Mouse (Mus musculus): ENCODE measurements around the gene Vps37b. TPM values are rescaled to one million over a fixed set of nuclear protein-coding genes. Genes with fewer than 3 reads are reported as not detected.
A peak's percentile ranks its signal among the peaks of the same experiment; 100 is the strongest.

Gene Vps37b
- polyA plus RNA-seq, 1 experiment from 2014 or later, result 70.9 TPM

DNA sequence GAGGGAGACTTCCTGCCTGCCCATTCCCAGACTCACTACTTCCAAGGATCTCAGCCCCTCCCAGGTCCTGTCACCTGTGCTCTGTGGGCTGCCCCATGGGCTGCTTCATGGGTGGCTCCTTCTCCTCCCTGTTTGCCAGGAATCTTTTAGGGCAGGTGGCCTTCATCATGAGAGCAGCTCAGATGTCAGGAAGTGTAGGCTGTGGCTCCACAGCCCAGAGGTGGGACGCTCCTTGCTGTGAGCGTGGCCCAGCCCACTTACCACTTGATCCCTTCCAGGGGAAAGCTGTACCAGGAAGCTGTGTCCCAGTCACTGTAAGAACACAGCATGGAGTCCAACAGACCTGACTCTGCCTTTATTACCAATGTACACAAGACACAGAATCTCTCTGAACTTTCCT lies 45.1 kb downstream of the Vps37b start:
- Histone ChIP-seq H3K9ac (ENCODE audit: low read depth, low read length) (no peak overlapping the region), H3K4me1 (ENCODE audit: control insufficient read depth, insufficient read depth, low read depth, low read length) (peaks cover 9% of the 10 kb centered on the region), H3K4me2 (ENCODE audit: low read length) (no peak overlapping the region), H3K27ac (ENCODE audit: low read depth, low read length) (no peak overlapping the region), H3K9me3 (ENCODE audit: control insufficient read depth, low read length) (no peaks in the 10 kb centered on the region), H3K36me3 (ENCODE audit: control insufficient read depth, insufficient read depth, low read length) (0 out of 2 replicates have a peak, but pooled peaks cover 2% of the 10 kb centered on the region), H3K4me3 (ENCODE audit: low read length) (no peak overlapping the region), H3K27me3 (replicated peaks; ENCODE audit: control insufficient read depth, insufficient read depth, low read length) (no peaks in the 10 kb centered on the region; the same call in 1 of the 2 replicates)
- WGBS, result 95% methylated on average over 2 of the region's 2 CpGs
- ATAC-seq, result no peak

DNA sequence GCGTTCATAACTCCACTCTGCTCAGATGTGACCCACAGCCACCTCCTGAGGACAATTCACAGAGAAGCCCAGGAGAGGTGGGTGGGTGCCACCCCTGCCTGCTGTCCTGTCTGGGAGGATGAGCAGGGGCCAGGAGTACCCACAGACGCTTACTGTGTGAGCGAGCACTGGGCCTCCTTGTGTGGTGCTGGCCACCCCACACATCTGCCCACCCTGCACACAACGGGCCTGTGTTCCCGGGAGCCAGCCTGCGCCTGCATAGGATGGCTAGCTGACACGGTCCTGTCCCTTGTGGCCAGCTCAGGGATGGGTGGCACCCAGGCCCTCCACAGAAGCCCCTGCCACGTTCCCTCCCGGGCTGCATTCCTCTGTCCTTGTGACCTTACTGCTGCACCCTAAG lies 46.6 kb downstream of the Vps37b start:
- Histone ChIP-seq H3K9ac (ENCODE audit: low read depth, low read length) (no peak overlapping the region), H3K9me3 (ENCODE audit: control insufficient read depth, low read length) (no peaks in the 10 kb centered on the region), H3K27ac (ENCODE audit: low read depth, low read length) (no peak overlapping the region), H3K4me3 (ENCODE audit: low read length) (no peak overlapping the region), H3K36me3 (ENCODE audit: control insufficient read depth, insufficient read depth, low read length) (no peaks in the 10 kb centered on the region), H3K27me3 (replicated peaks; ENCODE audit: control insufficient read depth, insufficient read depth, low read length) (no peaks in the 10 kb centered on the region; the same call in 1 of the 2 replicates), H3K4me1 (ENCODE audit: control insufficient read depth, insufficient read depth, low read depth, low read length) (peaks cover 7% of the 10 kb centered on the region), H3K4me2 (ENCODE audit: low read length) (no peak overlapping the region)
- WGBS, result 79% methylated on average over 9 of the region's 9 CpGs
- ATAC-seq, result peak; percentile 65

DNA sequence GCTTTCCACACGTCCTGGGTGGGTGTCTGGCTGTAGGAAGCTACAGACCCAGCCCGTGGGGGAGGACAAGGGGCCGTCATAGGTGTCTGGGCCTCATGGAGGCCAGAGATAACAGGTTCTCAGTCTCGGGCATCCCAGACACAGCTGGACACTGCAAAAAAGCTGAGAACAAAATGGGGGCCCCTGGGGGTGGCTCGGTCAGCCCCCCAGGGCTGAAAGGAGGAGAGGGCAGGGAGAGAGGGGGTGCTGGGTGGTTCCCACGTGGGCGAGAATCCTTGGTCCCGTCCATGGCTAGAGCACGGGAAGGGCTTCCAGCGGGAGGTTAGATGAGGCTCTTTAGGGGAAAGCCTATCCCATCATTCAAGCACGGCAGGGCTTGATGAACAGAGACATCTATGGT lies 49.2 kb downstream of the Vps37b start:
- H3K36me3 ChIP-seq (ENCODE audit: control insufficient read depth, insufficient read depth, low read length), result no peaks in the 10 kb centered on the region
- no peak overlapping the region for H3K4me3 ChIP-seq (ENCODE audit: low read length)
- 83% methylated on average over 11 of the region's 11 CpGs for WGBS
- ATAC-seq, result no peak
- no peaks in the 10 kb centered on the region for H3K9me3 ChIP-seq (ENCODE audit: control insufficient read depth, low read length)
- no peak overlapping the region for H3K4me2 ChIP-seq (ENCODE audit: low read length)
- no peak overlapping the region for H3K9ac ChIP-seq (ENCODE audit: low read depth, low read length)
- H3K27ac ChIP-seq (ENCODE audit: low read depth, low read length), result no peak overlapping the region
- peaks cover under 1% of the 10 kb centered on the region; the same call in 1 of the 2 replicates for H3K4me1 ChIP-seq (ENCODE audit: control insufficient read depth, insufficient read depth, low read depth, low read length)
- H3K27me3 ChIP-seq (replicated peaks; ENCODE audit: control insufficient read depth, insufficient read depth, low read length), result no peaks in the 10 kb centered on the region; the same call in 1 of the 2 replicates

GRCm38 (mm10) chr5:123981250-123981554 lies 50.9 kb downstream of the Vps37b start:
- no peaks in the 10 kb centered on the region; the same call in 1 of the 2 replicates for H3K27me3 ChIP-seq (replicated peaks; ENCODE audit: control insufficient read depth, insufficient read depth, low read length)
- H3K27ac ChIP-seq (ENCODE audit: low read depth, low read length), result no peak overlapping the region
- no peak overlapping the region for H3K4me2 ChIP-seq (ENCODE audit: low read length)
- WGBS, result 78% methylated on average over 6 of the region's 6 CpGs
- H3K9me3 ChIP-seq (ENCODE audit: control insufficient read depth, low read length), result no peaks in the 10 kb centered on the region
- H3K4me1 ChIP-seq (ENCODE audit: control insufficient read depth, insufficient read depth, low read depth, low read length), result peaks cover 4% of the 10 kb centered on the region
- no peak overlapping the region for H3K9ac ChIP-seq (ENCODE audit: low read depth, low read length)
- no peak for ATAC-seq
- H3K4me3 ChIP-seq (ENCODE audit: low read length), result no peak overlapping the region
- H3K36me3 ChIP-seq (ENCODE audit: control insufficient read depth, insufficient read depth, low read length), result no peaks in the 10 kb centered on the region

DNA sequence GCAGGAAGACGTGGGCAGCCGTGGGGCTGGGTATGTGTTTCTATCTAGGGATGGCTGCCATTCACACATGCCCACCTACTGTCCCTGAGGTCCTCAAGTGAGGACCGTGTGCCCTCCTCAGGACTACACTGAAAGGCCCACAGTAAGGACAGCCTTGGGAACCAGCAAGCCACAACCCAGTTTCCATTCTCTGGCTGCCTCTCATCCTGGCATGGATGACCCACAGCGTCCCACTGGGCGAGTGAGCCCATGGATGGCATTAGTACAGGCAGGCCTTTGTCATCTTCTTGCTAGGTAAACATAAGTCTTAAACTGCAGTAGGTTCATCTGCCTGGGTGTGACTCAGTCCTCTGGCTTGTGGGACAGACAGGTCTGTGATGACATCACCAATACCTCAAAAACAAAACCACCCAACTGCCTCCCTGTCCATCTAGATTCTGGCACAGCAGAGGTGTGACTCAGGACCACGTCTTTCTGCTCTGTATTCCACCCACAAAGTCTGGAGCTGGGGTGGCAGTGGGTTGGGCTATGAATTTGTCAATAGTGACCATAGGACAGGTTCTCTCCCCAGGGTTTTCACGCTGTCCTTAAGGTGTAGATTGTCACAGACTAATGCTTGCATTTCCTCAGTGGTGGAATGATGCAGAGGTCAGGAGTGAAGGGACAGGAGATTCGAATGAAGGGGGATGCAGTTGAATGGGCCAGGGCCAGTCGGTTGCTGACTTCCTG lies 51.4 kb downstream of the Vps37b start:
- Histone ChIP-seq H3K4me2 (ENCODE audit: low read length) (no peak overlapping the region), H3K27ac (ENCODE audit: low read depth, low read length) (no peak overlapping the region), H3K27me3 (replicated peaks; ENCODE audit: control insufficient read depth, insufficient read depth, low read length) (no peaks in the 10 kb centered on the region; the same call in 1 of the 2 replicates), H3K4me1 (ENCODE audit: control insufficient read depth, insufficient read depth, low read depth, low read length) (peaks cover 6% of the 10 kb centered on the region), H3K9ac (ENCODE audit: low read depth, low read length) (no peak overlapping the region), H3K4me3 (ENCODE audit: low read length) (no peak overlapping the region), H3K9me3 (ENCODE audit: control insufficient read depth, low read length) (no peaks in the 10 kb centered on the region), H3K36me3 (ENCODE audit: control insufficient read depth, insufficient read depth, low read length) (no peaks in the 10 kb centered on the region)
- whole genome bisulfite sequencing, result 84% methylated on average over 9 of the region's 9 CpGs
- ATAC-seq, result no peak

DNA sequence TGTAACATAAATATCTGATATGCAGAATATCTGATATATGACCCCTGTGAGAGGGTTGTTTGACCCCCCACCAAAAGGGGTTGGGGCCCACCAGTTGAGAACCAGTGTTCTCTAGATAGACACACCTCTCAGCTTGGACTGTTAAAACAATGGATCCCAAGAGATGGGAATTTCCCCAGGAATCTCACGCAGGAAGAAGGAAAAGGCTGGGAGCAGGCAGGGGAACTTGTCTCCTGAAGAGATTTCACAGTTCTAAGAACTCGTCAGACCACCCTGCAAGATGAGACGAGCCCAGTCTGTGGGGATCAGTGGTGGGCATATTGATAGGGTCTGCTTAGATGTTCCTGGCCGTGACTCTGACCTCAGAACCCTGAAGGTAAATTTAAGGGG lies 52.1 kb downstream of the Vps37b start:
- peaks cover 13% of the 10 kb centered on the region for H3K4me1 ChIP-seq (ENCODE audit: control insufficient read depth, insufficient read depth, low read depth, low read length)
- H3K4me3 ChIP-seq (ENCODE audit: low read length), result no peak overlapping the region
- H3K36me3 ChIP-seq (ENCODE audit: control insufficient read depth, insufficient read depth, low read length), result no peaks in the 10 kb centered on the region
- 59% methylated on average over 4 of the region's 4 CpGs for WGBS
- no peak overlapping the region for H3K27ac ChIP-seq (ENCODE audit: low read depth, low read length)
- H3K9ac ChIP-seq (ENCODE audit: low read depth, low read length), result no peak overlapping the region
- H3K4me2 ChIP-seq (ENCODE audit: low read length), result no peak overlapping the region
- no peaks in the 10 kb centered on the region for H3K9me3 ChIP-seq (ENCODE audit: control insufficient read depth, low read length)
- H3K27me3 ChIP-seq (replicated peaks; ENCODE audit: control insufficient read depth, insufficient read depth, low read length), result no peaks in the 10 kb centered on the region; the same call in 1 of the 2 replicates
- no peak for ATAC-seq

GRCm38 (mm10) chr5:123979221-123979979 lies 52.7 kb downstream of the Vps37b start:
- no peak overlapping the region for H3K9ac ChIP-seq (ENCODE audit: low read depth, low read length)
- no peaks in the 10 kb centered on the region for H3K9me3 ChIP-seq (ENCODE audit: control insufficient read depth, low read length)
- no peak overlapping the region; the same call in 1 of the 2 replicates for H3K27ac ChIP-seq (ENCODE audit: low read depth, low read length)
- H3K36me3 ChIP-seq (ENCODE audit: control insufficient read depth, insufficient read depth, low read length), result no peaks in the 10 kb centered on the region
- no peak overlapping the region for H3K4me3 ChIP-seq (ENCODE audit: low read length)
- WGBS, result 65% methylated on average over 18 of the region's 18 CpGs
- H3K4me2 ChIP-seq (ENCODE audit: low read length), result no peak overlapping the region
- ATAC-seq, result 0 out of 2 replicates have a peak, but pooled peaks have one; percentile 10
- H3K27me3 ChIP-seq (replicated peaks; ENCODE audit: control insufficient read depth, insufficient read depth, low read length), result no peaks in the 10 kb centered on the region; the same call in 1 of the 2 replicates
- peaks cover 18% of the 10 kb centered on the region for H3K4me1 ChIP-seq (ENCODE audit: control insufficient read depth, insufficient read depth, low read depth, low read length)

DNA sequence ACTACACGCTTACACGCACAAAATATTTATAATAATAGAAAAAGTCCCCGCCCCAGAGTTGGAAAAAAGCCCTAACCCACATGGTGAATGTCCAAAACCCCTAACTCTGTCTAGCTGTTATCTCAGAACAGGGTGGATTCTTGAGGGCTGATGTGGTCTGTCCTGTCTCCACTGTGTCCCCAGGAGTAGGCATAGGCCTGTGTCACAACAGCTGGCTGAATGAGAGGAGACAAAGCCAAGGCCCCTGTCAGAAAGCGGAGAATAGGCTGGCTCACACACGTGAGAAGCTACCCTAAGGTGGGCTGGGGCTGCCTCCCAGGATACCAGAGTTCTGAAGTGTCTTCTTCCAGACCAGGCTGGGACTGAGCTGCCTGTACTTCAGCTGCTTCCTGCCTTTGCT lies 53.9 kb downstream of the Vps37b start:
- 64% methylated on average over 5 of the region's 5 CpGs for WGBS
- H3K36me3 ChIP-seq (ENCODE audit: control insufficient read depth, insufficient read depth, low read length), result no peaks in the 10 kb centered on the region
- no peak for ATAC-seq
- no peak overlapping the region for H3K4me3 ChIP-seq (ENCODE audit: low read length)
- peaks cover 18% of the 10 kb centered on the region for H3K4me1 ChIP-seq (ENCODE audit: control insufficient read depth, insufficient read depth, low read depth, low read length)
- H3K27me3 ChIP-seq (replicated peaks; ENCODE audit: control insufficient read depth, insufficient read depth, low read length), result no peaks in the 10 kb centered on the region; the same call in 1 of the 2 replicates
- H3K4me2 ChIP-seq (ENCODE audit: low read length), result no peak overlapping the region
- no peak overlapping the region for H3K27ac ChIP-seq (ENCODE audit: low read depth, low read length)
- H3K9ac ChIP-seq (ENCODE audit: low read depth, low read length), result no peak overlapping the region
- no peaks in the 10 kb centered on the region for H3K9me3 ChIP-seq (ENCODE audit: control insufficient read depth, low read length)

GRCm38 (mm10) chr5:123977231-123977630 lies 54.8 kb downstream of the Vps37b start:
- 40% methylated on average over 3 of the region's 3 CpGs for WGBS
- Histone ChIP-seq H3K9me3 (ENCODE audit: control insufficient read depth, low read length) (no peaks in the 10 kb centered on the region), H3K4me2 (ENCODE audit: low read length) (no peak overlapping the region), H3K9ac (ENCODE audit: low read depth, low read length) (no peak overlapping the region), H3K4me3 (ENCODE audit: low read length) (no peak overlapping the region), H3K36me3 (ENCODE audit: control insufficient read depth, insufficient read depth, low read length) (no peaks in the 10 kb centered on the region), H3K27me3 (replicated peaks; ENCODE audit: control insufficient read depth, insufficient read depth, low read length) (no peaks in the 10 kb centered on the region; the same call in 1 of the 2 replicates), H3K27ac (ENCODE audit: low read depth, low read length) (no peak overlapping the region), H3K4me1 (ENCODE audit: control insufficient read depth, insufficient read depth, low read depth, low read length) (peaks cover 18% of the 10 kb centered on the region)
- ATAC-seq, result no peak
